Mouse (Mus musculus) T-helper 2 cell (primary cell): ENCODE measurements around the gene Fancf.

Experiments
- in situ Hi-C: fragments of 300-600 bp; cut with MboI, MseI; formaldehyde crosslinking; loops from one replicate; pipeline ENCODE4 v1.15.1; 2025; ENCODE audit warnings: high pct_unique_total_duplicates

Gene Fancf

GRCm38 (mm10) chr7:51862097-51862492 lies at the start of gene Fancf:
Fancf (minus strand) TSS chr7:51862267.
- in situ Hi-C loops, result loop anchor here (10.0 kb wide), 1 partner anchor 137 kb away; no protein-coding TSS in a partner anchor

GRCm38 (mm10) chr7:51899066-51899465 lies 37.0 kb upstream of the Fancf start:
- in situ Hi-C loops, result no loop called here

GRCm38 (mm10) chr7:51894939-51895338 lies 32.9 kb upstream of the Fancf start:
- in situ Hi-C loops, result no loop called here

GRCm38 (mm10) chr7:51894133-51894801 lies 32.2 kb upstream of the Fancf start:
- in situ Hi-C loops, result no loop called here

- in situ Hi-C loops, result no loop called here
Observed at GRCm38 (mm10) chr7:51893008-51893407, 30.9 kb upstream of the Fancf start.

- in situ Hi-C loops, result no loop called here
Observed at GRCm38 (mm10) chr7:51892224-51892965, 30.3 kb upstream of the Fancf start.

GRCm38 (mm10) chr7:51889601-51890000 lies 27.5 kb upstream of the Fancf start:
- in situ Hi-C loops, result no loop called here

- in situ Hi-C loops, result no loop called here
Observed at GRCm38 (mm10) chr7:51887678-51888567, 25.9 kb upstream of the Fancf start.

- in situ Hi-C loops, result no loop called here
Observed at GRCm38 (mm10) chr7:51885345-51885744, 23.3 kb upstream of the Fancf start.

- in situ Hi-C loops, result no loop called here
Observed at GRCm38 (mm10) chr7:51880121-51880520, 18.1 kb upstream of the Fancf start.

- in situ Hi-C loops, result no loop called here
Observed at GRCm38 (mm10) chr7:51879136-51879723, 17.2 kb upstream of the Fancf start.

- in situ Hi-C loops, result no loop called here
Observed at GRCm38 (mm10) chr7:51878730-51879129, 16.7 kb upstream of the Fancf start.

- in situ Hi-C loops, result no loop called here
Observed at GRCm38 (mm10) chr7:51876316-51876715, 14.2 kb upstream of the Fancf start.

GRCm38 (mm10) chr7:51872597-51872996 lies 10.5 kb upstream of the Fancf start:
- in situ Hi-C loops, result no loop called here

GRCm38 (mm10) chr7:51872041-51872440 lies 10.0 kb upstream of the Fancf start:
- in situ Hi-C loops, result no loop called here

GRCm38 (mm10) chr7:51867983-51868382 lies 5.9 kb upstream of the Fancf start:
- in situ Hi-C loops, result loop anchor here (10.0 kb wide), 1 partner anchor 143 kb away; no protein-coding TSS in a partner anchor

- in situ Hi-C loops, result loop anchor here (10.0 kb wide), 1 partner anchor 141 kb away; no protein-coding TSS in a partner anchor
Observed at GRCm38 (mm10) chr7:51865336-51865735, 3.3 kb upstream of the Fancf start.

- in situ Hi-C loops, result loop anchor here (10.0 kb wide), 1 partner anchor 138 kb away; no protein-coding TSS in a partner anchor
Observed at GRCm38 (mm10) chr7:51862842-51863241, 775 bp upstream of the Fancf start.

GRCm38 (mm10) chr7:51861250-51862096 lies 594 bp downstream of the Fancf start, which contains the start of gene Gas2:
Gas2 (plus strand) TSS chr7:51862015.
- in situ Hi-C loops, result loop anchor here (10.0 kb wide), 1 partner anchor 137 kb away; no protein-coding TSS in a partner anchor

GRCm38 (mm10) chr7:51851890-51852507 lies 10.1 kb downstream of the Fancf start:
- in situ Hi-C loops, result loop anchor here (10.0 kb wide), 1 partner anchor 113 kb away; no protein-coding TSS in a partner anchor
